Mouse (Mus musculus): ENCODE results near the gene Fxyd7.

Gene Fxyd7

DNA sequence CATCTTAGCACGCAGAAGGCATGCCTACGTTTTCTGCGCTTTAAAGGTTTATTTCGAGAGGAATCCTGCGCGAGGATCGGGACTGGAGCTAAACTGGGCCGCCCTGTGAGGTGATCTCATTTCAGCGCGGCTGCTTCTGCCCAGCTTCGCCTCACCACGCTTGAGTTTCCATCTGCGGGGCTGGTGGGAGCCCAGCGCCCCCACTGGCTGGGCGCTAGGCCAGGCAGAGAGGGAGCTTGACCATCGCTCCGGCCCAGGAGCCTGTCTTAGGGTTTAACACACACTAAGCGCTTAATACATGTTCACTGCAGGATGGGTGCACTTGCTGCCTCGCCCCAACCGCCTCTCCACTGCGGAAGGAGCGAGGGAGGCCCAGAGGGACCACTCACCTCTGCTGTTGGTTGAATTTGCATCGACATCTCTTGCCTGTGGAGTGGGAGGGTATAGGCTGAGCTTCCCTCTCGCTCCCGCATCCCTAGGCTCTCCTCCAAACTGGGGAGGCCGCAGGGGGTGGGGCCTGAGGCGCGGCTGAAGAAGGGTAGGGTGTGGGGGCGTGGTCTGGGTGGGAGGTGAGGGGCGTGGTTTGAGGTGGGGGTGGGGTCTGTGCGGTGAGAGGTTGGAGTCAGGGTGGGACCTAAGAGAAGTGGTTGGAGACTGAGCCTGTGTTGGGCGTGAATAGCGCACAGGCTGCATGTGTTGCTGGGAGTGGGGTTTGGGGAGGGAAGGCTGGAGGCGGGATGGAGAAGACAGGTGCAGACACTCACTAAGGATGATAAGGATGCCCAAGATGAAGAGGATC lies 1.6 kb upstream of the Fxyd7 start:
- DNase-seq (ENCODE audit: low read depth in 2 of 2, low spot score in 2 of 2): no peak

DNA sequence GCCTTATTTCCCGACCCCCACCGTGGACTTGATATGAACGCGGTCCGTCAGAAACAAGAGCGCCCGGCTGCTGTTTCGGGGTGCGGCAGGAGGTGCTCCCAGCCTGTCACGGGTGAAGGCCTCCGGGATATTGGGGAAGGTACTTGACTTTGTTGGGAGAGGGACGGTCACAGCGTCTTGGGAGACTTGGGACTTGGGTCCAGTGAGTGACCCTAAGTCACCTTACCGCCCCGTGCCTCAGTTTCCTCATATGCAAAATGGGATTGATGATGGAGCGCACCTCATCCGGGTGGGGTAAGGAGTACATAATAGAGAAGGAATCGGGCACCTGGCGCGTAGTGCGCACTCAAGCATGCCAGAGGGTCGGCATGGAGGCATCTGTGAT lies 976 bp upstream of the Fxyd7 start:
- no peak for DNase-seq (ENCODE audit: low read depth in 2 of 2, low spot score in 2 of 2)

DNA sequence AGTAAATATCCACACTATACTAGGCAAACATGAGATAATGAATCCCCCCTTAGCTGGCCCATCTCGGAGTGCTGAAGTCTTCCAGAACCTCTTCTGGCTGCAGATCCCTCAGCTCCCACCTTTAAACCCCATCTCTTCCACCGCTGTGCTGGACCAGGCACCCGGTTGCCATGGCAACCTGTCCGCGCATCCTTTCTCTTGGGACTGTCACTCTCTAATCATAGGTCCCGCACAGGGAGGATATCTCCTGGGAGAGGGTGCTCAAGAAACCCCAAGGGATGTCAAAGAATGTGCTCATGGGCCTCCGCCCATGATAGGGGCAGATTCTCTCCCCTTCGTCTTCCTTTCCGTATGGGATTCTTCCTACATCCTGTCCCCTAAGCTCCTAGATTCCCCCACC lies 346 bp downstream of the Fxyd7 start:
- no peak for DNase-seq (ENCODE audit: low read depth in 2 of 2, low spot score in 2 of 2)

DNA sequence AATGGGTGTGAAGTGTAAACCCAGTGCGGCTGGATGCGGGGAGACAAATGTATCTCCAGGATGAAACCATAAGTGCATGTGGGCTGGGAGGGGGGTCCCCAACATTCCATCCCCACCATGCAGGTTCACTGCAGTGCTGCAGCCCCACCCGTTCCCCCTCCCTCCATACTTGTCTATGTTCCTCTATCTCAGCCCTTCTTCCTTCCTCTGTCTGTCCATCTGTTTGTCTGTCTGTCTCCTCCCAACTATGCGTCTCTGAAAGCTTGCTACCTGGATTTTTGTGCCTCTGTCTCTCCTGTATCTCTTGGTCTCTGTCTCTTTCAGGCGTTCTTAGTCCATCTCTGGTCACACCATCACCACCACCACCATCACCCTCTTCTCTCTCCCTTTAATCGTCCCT lies 780 bp downstream of the Fxyd7 start:
- no peak for DNase-seq (ENCODE audit: low read depth in 2 of 2, low spot score in 2 of 2)

DNA sequence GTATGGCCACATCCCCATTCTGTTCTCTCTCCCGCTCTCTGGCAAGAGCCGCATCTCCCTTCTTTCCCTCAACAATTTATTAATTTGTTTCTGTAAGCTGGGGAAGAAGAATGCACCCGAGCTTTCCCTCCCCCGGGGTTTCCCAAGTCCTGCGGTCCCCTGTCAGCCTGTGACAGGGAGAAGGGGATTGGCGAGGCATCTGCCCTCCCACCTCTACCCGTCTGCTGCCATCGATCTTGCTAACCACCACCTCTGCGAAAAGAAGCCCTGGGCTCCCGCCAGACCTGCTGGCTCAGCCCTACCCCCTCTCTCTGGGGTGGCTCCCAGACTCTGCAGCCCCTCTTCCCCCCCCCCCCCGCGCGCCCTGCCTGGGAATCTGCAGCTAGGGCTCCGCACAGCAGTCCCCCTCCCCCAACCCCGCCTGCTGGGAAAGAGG lies 1.4 kb downstream of the Fxyd7 start:
- no peak for DNase-seq (ENCODE audit: low read depth in 2 of 2, low spot score in 2 of 2)

DNA sequence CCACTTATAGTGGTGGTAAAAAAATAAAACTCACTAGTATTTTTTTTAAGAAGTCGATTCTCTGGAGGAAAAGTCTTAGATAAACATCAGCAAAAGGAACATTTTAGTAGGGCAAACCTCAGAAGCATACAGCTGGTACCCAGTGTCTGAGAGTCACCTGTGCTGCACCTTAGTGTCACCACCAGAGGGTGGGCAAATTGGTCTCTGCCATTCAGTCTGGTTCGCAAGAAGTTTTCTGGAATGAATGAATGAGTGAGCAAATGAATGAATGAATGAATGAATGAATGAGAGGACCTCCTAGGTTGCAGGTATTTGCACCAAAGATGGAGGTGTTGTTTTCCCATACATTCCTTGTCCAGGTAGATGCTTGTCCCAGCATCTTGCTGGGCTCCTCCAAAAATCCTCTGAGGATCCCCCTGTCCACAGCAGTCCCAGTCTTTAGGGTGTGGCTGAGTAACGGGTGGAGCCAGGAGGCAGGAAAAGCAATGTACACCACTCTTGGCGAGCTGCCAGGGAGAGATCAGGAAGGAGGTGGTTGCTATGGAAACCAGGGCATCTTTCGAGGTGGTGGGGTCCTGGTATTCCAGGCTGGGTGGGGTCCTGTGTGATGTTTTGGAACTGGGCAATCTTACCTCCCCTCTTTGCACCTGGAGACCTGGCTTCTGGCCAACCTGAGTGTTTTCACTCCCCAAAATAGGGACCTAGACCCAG lies 2.0 kb downstream of the Fxyd7 start:
- no peak for DNase-seq (ENCODE audit: low read depth in 2 of 2, low spot score in 2 of 2)

DNA sequence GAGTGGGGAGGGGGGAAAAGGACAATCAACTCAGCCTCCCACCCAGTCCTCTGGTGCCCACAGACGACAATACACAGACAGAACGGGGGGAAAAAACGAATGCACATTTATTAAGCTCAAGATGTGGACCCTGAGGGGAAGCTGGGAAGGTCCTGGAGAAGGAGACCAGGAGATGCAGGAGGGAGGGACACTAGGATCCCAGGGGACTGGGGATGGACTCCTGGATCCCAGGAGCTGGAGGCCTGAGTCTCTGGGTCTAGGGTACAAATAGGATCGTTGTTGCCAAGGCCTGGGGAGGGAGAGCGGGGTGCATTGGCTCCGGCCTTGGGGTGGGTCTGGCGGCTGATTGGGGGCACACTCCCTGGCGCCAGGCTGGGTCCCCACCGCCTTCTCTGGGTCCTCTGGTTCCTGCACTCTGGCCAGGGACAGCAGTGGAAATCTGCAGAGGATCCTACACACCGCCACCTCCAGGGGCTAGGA lies 8.8 kb downstream of the Fxyd7 start, which contains the start of gene Fxyd5:
Gene Fxyd5, minus strand, starts transcription at position 51 of the 480 bp plus-strand sequence.
- no peak for DNase-seq (ENCODE audit: low read depth in 2 of 2, low spot score in 2 of 2)

DNA sequence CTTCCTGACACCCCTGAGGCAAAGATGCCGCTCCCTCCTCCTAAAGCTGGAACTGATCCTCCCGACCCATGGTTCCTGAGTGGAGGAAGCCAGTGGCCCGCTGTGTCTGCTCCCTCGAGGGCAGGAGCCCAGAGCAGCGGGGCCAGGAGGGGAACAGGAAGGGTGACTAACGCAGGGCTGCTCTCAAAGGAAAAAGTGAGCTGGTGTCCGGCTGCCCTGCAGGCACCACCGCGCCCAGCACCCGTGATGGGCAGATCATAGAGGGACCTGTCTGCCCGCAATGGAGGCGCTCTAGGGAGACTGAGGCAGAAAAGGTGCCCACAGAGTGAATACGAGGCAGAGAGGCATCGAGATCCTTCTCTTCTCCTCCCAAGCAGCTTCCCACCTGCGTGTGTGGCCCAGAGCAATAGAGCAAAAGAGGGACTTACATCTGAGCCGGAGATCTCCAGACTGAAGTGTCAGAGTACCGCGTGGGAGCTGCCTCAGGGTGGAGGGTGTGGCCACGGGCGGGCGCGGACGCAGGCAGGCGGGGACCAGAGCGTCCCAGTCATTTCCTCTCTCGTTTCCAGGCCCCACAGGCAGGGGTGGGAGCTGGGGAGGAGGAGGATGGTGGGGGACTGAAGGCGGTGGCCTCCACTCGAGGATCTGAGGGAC lies 9.5 kb downstream of the Fxyd7 start:
- peak; percentile 60 to 76 for DNase-seq (ENCODE audit: low read depth in 2 of 2, low spot score in 2 of 2)

DNA sequence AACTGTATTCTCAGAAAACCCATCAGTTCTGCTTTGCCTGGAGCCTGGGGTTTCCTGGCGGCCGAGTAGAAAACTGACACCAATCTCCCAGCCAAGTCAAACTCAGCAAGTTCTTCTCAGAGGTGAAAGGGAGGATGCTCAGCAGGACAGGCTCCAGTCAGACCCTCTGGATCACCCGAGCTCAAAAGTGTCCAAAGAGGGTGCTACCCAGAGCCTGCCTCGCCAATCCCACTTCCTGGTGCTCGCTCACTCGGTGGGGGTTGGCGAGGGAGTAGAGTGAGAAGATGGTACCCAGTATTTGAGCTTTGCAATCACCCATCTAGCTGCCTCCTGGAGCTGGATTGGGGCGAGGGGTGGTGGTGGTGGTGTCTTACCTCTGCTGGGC lies 10.3 kb downstream of the Fxyd7 start:
- no peak for DNase-seq (ENCODE audit: low read depth in 2 of 2, low spot score in 2 of 2)

DNA sequence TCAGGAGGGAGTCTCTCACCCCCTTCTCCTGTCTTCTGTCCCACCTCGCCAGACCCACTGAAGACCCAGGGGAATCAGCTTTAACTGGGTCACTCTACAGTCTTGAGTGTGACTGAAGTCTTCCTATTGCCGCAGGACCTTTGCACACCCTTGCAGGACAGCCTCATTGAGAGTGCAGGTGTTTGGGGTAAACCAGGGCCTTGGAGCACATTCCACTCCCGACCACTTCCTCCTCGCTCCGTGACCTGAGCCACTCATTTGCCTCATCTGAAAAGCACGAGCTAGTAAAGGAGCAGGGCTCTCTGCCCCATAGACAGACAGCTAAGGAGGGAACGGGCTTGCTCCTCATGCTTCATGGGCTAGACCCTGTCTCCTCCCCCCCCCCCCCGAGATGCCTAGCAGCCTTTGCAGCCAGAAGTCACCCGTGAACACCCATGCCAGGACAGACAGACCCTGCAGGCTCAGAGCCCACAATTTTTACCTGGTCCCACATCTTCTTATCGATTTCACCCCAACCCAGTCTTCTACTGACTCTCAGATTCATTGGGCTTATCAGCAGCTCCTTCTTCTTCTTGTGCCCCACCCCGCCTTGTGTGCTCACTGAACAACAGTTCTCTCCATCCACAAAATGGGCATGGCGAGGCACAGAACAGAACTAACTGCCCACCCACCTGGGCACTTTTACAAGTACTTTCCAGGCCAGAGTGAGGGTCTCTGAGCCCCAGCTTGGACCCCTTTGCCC lies 10.8 kb downstream of the Fxyd7 start:
- DNase-seq (ENCODE audit: low read depth in 2 of 2, low spot score in 2 of 2): no peak

DNA sequence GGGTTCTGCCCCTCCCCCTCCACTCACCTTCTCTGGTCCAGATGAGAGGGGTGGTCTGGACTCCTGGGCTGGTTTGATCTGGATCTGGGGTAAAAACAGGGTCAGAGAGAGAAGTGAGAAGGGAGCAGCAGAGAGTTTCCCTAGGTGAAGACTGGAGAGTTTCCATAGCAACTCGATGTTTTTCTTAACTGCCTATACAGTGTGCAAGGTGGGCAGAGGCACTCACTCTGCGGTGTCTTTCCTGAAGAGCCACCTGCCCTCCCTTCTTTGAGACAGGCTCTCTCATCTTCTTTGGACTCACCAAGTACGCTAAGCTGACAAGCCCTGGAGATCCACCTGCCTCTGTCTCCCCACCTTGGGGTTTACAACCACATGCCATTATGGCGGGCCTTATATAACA lies 12.3 kb downstream of the Fxyd7 start:
- DNase-seq (ENCODE audit: low read depth in 2 of 2, low spot score in 2 of 2): no peak

DNA sequence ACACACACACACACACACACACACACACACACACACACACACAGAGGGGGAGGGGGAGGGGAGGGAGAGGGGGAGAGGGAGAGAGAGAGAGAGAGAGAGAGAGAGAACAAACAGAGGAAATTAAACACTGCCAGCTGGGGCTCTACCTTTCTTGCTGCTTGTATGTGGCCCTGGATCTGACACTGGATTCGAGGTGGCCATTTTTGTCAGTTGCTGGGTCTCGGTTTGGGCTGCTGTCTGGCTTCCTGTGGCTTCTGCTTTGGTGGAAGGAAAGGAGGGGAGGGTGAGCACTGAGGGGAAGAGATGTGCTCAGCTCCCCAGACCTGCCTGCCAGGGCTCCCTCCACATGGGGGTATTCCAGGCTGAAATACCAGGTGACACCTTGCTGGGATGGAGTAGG lies 13.6 kb downstream of the Fxyd7 start:
- DNase-seq (ENCODE audit: low read depth in 2 of 2, low spot score in 2 of 2): no peak

DNA sequence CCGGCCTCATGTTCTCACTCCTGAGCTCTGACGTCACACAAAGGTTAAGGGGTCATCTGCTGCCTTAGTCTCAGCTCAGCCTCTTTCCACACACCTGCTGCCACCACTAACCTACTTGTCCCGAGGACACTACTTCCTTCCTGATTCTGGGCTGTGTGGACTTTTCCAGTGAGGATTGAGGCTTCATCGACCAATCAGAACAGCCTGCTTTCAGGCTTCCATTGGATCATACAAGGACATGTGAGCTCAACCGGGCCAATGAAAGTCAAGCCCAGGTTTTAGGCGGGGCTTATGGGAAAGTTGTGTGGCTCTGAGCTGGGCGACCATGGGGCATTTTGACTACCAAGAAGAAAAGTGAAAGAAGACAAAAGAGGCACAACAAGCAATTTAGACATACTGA lies 14.3 kb downstream of the Fxyd7 start:
- DNase-seq (ENCODE audit: low read depth in 2 of 2, low spot score in 2 of 2): no peak

DNA sequence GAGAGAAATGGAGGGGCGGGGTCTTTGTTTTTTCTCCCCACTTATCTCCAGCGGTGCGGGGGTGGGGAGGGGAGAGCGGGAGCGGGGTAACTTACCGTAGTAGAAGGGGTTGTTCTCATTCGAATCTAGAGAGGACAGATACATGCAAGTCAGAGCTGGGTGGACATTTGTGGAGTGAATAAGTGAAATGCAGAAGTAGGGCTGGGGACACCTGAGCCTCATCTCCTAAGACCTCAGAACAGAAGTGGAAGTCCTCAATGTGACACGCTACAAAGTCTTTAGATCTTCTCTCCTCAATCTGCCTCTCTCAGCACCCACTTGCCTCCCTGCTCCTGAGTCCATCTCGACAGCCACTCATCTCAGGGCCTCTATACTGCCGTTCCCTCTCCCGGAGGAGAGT lies 16.0 kb downstream of the Fxyd7 start:
- DNase-seq (ENCODE audit: low read depth in 2 of 2, low spot score in 2 of 2): no peak

DNA sequence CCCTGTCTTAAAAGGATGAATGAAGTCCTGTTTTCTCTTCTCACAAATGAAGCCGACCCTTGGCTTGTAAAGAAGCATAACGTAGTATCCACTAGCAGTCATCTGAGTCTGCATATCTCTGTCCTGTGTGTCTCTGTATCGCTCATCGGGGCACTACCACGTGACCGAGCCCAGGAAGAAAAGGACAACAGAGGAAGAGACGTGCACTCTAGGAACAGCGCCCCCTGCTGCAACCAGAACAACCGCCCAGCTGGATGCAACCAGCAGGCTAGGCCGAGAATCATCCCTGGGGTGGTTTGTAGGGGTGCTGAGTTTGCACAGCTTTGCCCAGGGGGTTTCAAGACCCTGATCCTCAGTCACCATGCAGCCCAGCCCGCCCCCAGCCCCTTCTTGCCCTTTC lies 16.5 kb downstream of the Fxyd7 start:
- DNase-seq (ENCODE audit: low read depth in 2 of 2, low spot score in 2 of 2): peak in 1 of 2 experiments; percentile 72

DNA sequence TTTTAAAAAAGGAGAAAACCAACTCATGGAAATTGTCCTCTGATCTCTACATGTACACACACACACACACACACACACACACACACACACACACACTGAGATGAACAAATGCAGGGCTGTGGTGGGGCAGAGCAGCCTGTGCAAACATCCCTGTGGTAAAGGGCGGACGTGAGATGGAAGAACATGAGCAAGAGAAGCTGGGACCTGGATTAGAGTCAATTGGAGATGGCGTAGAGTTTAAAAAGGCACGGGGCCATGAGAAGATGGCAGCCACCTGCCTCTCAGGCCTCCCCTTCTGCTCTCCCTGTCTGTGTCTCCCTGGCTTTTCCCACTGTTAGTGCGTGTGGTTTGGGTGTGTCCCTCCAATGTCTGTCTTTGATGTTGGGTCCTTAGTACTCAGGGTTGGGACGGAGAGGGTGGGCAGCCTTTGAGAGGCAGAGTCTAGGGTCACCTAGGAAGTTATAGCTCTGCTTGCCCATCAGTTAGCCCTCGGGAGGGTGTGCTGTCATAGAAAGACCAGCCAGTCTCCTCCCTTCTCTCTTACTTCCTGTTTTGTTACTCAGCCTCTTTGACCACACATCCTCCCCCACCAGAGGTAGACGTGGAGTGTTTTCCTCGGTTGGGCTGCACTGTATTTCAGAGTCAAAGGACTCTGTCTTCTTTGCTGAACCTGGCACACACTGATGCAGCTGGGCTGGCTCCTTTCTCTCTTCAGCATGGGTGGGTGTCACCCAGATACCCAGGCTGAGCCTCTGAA lies 17.7 kb downstream of the Fxyd7 start:
- peak; percentile 78 to 80 for DNase-seq (ENCODE audit: low read depth in 2 of 2, low spot score in 2 of 2)

DNA sequence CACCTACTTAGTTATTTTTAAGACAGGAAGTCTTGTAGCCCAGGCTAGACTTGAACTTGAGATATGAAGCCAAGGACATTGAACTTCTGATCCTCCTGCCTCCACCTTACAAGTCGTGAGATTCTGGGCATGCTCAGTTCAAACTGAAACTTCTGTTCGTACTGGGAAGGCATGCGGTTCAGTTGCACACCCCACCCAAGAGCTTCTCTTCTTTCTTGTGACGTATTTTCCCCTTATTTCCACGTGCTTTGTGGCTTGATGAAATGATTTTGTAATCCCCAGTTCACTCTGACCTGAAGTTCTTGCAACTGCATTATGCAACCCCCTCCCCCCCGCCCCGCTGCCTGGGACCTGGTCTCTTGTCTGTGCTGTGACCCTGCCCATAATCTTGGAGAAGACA lies 19.5 kb downstream of the Fxyd7 start:
- no peak for DNase-seq (ENCODE audit: low read depth in 2 of 2, low spot score in 2 of 2)

DNA sequence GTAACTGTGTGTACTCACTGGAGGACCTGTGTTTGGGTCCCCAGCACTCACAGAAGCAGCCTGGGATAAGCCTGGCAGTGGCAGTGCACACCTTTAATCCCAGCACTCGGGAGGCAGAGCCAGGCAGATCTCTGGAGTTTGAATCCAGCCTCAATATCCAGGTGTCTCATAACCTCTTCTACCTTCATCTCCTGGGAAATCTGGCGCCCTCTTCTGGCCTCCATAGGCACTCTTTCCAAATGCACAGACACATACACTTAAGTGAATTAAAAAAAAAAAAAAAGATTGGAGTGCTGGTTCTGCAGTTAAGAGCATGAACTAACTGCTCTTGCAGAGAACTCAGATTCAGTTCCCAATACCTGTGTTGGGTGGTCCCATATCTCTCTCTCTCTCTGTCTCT lies 20.6 kb downstream of the Fxyd7 start:
- DNase-seq (ENCODE audit: low read depth in 2 of 2, low spot score in 2 of 2): no peak

DNA sequence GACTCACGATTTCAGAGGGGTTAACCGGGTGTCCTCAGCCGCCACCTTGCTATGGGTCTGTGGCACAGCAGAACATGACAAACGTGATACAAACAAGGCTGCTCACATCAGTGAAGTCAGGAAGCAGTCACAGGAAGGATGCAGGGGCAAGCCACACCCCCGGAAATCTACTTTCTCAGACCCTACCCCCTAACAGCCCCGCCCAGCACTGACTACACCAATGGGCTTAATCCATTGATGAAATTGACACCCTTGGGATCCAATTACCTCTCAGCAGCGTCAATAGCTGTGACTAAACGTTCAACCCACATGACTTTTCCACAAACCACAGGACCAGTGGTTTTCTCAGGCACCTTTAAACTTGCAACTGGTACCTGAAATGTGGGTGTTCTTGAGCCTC lies 22.7 kb downstream of the Fxyd7 start:
- no peak for DNase-seq (ENCODE audit: low read depth in 2 of 2, low spot score in 2 of 2)

DNA sequence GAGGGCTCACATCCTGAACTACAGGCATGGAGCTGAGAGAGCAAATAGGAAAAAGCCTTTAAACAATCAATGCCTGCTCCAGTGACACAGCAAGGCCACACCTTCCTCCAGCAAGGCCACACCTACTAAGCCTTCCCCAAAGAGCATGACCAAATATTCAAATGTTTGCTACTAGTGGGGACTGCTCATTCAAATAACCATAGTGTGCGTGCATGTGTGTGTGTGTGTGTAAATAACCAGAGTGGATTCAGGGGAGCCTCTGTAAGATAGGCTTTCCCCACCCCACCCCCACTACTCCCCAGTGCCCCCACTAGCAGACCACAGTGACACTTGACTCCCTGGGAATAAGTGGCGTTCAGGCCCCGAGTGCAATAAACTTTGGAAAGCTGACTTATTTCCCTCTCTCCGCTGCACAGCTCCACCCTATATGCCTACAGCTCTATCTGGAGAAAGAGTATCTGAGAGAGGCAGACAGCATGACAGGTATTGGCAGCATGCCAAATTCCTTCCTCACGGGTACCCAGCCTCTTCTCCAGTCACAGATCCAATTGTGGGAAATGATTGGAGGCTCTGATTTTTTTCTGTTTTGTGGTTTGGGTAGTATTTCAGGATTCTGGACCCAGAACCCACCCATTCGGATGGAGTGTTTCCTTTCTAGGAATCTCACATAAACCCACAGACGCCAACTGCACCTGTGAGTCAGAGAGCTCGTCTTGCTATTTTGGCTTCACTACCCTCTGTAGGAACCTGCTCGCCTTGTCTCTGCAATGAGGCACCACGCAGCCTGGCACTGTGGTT lies 34.0 kb downstream of the Fxyd7 start:
- DNase-seq (ENCODE audit: low read depth in 2 of 2, low spot score in 2 of 2): no peak

All from CD8-positive naive resting alpha-beta T cell, adult 2 months (primary cell).